Mouse (Mus musculus): Measurements from ENCODE around the gene Gpr108. TPM values are rescaled to one million over a fixed set of nuclear protein-coding genes. Genes with fewer than 3 reads are reported as not detected.
"Not testable (repeated sequence)": the region's sequence is repeated elsewhere in the genome, so short reads cannot be mapped to it uniquely, and the experiment has no call there.

Gene Gpr108
- polyA plus RNA-seq, 1 experiment from 2014 or later, result 37.3 TPM

DNA sequence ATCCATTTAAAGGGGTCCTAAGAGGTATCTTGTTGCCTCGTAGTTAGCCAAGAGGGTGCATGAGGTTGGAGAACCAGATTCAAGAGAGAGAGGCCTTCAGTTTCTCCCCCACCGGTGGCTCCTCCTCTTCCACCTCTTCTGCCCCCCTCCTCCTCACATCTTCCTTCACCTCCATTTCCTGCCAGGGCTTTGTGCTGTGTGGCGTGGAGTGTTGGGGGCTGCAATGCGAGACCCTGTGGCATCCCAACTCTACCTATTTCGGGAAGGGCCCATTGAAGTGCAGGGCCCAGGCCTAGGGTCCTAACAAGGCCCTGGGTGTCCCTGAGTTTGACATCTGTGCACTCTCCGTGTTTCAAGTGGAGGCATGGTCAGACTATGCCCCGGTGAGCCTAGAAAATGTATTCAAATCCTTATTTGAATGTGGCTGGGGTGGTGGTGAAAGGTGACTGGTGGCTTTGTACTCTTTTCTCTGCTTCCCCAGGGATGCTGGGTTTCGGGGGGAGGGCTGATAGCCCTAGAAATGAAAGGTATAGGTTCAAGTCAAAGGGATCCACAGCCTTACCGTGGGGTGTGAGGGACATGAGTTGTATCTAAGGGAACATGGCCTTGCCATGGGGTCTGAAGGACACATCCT is 31.5 kb upstream of the Gpr108 start:
- Histone ChIP-seq H3K27ac (no peak overlapping the region), H3K9me3 (no peaks in the 10 kb centered on the region), H3K9ac (no peak overlapping the region), H3K4me1 (peaks cover 15% of the 10 kb centered on the region), H3K4me2 (no peak overlapping the region), H3K36me3 (no peaks in the 10 kb centered on the region), H3K4me3 (peak overlapping the region; percentile 5; the same call in 1 of the 2 replicates), H3K27me3 (no peaks in the 10 kb centered on the region)
- ATAC-seq (ENCODE audit: borderline replicate concordance, extremely low read depth, low FRiP score, low TSS enrichment), result no peak
- WGBS, result 55% methylated on average over 9 of the region's 9 CpGs

GRCm38 (mm10) chr17:57278943-57279590 is 30.8 kb upstream of the Gpr108 start, which contains the start of gene Vav1:
Gene Vav1, plus strand, starts transcription at chr17:57279100.
- Histone ChIP-seq H3K9me3 (no peaks in the 10 kb centered on the region), H3K9ac (no peak within 1 kb of the TSS), H3K36me3 (no peaks in the 10 kb centered on the region), H3K4me3 (peak within 1 kb of the TSS; percentile 13), H3K4me2 (no peak within 1 kb of the TSS), H3K27me3 (no peaks in the 10 kb centered on the region), H3K4me1 (peaks cover 18% of the 10 kb centered on the region), H3K27ac (no peak within 1 kb of the TSS)
- 50% methylated on average over 24 of the region's 26 CpGs for WGBS
- no peak for ATAC-seq (ENCODE audit: borderline replicate concordance, extremely low read depth, low FRiP score, low TSS enrichment)

DNA sequence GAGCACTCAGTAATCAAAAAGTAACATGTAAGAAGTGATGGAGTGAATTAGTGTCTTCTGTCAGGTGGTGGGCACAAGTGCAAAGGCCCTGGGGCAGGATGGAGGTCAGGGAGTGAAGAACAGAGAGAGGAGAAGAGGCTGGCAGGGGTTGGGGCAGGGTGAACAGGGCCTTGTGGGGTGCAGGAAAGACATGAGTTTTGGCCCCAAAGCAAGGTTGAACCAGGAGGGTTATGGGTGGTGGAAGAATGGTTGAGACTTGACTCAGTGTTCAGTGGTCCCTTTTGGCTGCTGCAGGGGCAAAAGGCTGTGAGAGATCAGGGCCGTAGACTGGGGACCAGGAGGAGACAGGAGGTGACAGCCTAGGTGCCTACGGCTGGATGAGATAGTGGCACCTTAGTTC is 30.3 kb upstream of the Gpr108 start:
- H3K36me3 ChIP-seq, result no peaks in the 10 kb centered on the region
- no peak overlapping the region for H3K9ac ChIP-seq
- WGBS, result 68% methylated on average over 2 of the region's 2 CpGs
- H3K4me3 ChIP-seq, result no peak overlapping the region
- H3K27me3 ChIP-seq, result no peaks in the 10 kb centered on the region
- H3K9me3 ChIP-seq, result no peaks in the 10 kb centered on the region
- H3K4me1 ChIP-seq, result peaks cover 18% of the 10 kb centered on the region
- H3K27ac ChIP-seq, result no peak overlapping the region
- H3K4me2 ChIP-seq, result no peak overlapping the region
- no peak for ATAC-seq (ENCODE audit: borderline replicate concordance, extremely low read depth, low FRiP score, low TSS enrichment)

- H3K9me3 ChIP-seq; ATAC-seq (ENCODE audit: borderline replicate concordance, extremely low read depth, low FRiP score, low TSS enrichment); H3K27me3 ChIP-seq; H3K9ac ChIP-seq; H3K4me2 ChIP-seq; H3K36me3 ChIP-seq; H3K4me3 ChIP-seq; H3K27ac ChIP-seq: not testable (repeated sequence)
- 71% methylated on average over 4 of the region's 5 CpGs for WGBS
- H3K4me1 ChIP-seq, result peaks cover 18% of the 10 kb centered on the region
Measured at GRCm38 (mm10) chr17:57277598-57278261, 29.5 kb upstream of the Gpr108 start.

- H3K27me3 ChIP-seq, result no peaks in the 10 kb centered on the region
- peak overlapping the region; percentile 87 for H3K4me2 ChIP-seq
- H3K4me1 ChIP-seq, result peaks cover 18% of the 10 kb centered on the region
- H3K9me3 ChIP-seq, result no peaks in the 10 kb centered on the region
- no peak for ATAC-seq (ENCODE audit: borderline replicate concordance, extremely low read depth, low FRiP score, low TSS enrichment)
- H3K9ac ChIP-seq, result peak overlapping the region; percentile 39
- H3K36me3 ChIP-seq, result no peaks in the 10 kb centered on the region
- H3K27ac ChIP-seq, result no peak overlapping the region; the same call in 1 of the 2 replicates
- H3K4me3 ChIP-seq, result peak overlapping the region; percentile 49
- under 1% methylated on average over 20 of the region's 20 CpGs for WGBS
Measured at GRCm38 (mm10) chr17:57276634-57277121, 28.4 kb upstream of the Gpr108 start.

DNA sequence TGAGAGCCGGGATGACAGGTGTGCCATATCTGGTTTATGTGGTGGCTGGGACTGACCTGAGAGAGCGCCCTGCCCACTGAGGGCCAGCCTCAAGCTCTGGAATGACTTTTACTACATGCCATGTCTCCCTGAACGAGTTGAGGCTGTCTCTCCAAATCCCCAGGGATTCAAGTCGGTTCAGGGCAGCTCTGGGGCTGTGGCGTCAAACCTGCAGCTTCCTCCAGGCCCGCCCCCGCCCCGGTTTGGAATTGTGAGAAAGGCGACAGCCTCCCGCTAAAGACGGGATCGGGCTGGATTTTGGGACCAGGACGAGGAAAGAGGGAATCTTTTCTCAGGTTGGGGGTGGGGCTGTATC is 27.7 kb upstream of the Gpr108 start:
- Histone ChIP-seq H3K27ac (no peak overlapping the region), H3K4me2 (peak overlapping the region; percentile 87), H3K9me3 (no peaks in the 10 kb centered on the region), H3K4me1 (peaks cover 18% of the 10 kb centered on the region), H3K27me3 (no peaks in the 10 kb centered on the region), H3K4me3 (peak overlapping the region; percentile 49), H3K36me3 (no peaks in the 10 kb centered on the region), H3K9ac (peak overlapping the region; percentile 37)
- peak; percentile 13 for ATAC-seq (ENCODE audit: borderline replicate concordance, extremely low read depth, low FRiP score, low TSS enrichment)
- 2% methylated on average over 13 of the region's 13 CpGs for WGBS

- Histone ChIP-seq H3K36me3 (no peaks in the 10 kb centered on the region), H3K27me3 (no peaks in the 10 kb centered on the region), H3K27ac (peak overlapping the region; percentile 8; the same call in 1 of the 2 replicates), H3K9me3 (no peaks in the 10 kb centered on the region), H3K4me2 (peak overlapping the region; percentile 87), H3K4me3 (peak overlapping the region; percentile 49), H3K4me1 (peaks cover 18% of the 10 kb centered on the region), H3K9ac (peak overlapping the region; percentile 37)
- WGBS, result under 1% methylated on average over 53 of the region's 53 CpGs
- peak; percentile 86 for ATAC-seq (ENCODE audit: borderline replicate concordance, extremely low read depth, low FRiP score, low TSS enrichment)
Measured at GRCm38 (mm10) chr17:57275111-57275996, 27.1 kb upstream of the Gpr108 start.

DNA sequence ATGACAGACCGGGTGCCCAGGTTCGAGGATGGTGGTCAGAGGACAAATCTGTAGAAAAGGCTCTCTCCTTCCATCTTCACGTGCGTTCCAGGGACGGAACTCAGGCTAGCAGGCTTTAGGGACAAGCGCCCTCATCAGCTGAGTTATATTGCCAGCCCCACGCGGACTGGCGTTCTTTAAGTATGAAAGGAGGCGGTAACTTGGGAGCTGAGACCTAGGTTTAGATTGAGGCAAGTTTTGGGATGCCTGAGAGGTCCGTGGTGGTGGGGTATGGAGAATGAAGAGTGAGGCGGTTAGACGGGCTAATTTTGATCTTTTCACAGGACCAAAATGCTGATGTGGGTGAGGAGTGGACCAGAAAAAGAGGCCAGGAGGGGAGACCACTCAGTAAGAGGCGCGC is 26.4 kb upstream of the Gpr108 start:
- peak overlapping the region; percentile 8; the same call in 1 of the 2 replicates for H3K27ac ChIP-seq
- H3K27me3 ChIP-seq, result no peaks in the 10 kb centered on the region
- no peak for ATAC-seq (ENCODE audit: borderline replicate concordance, extremely low read depth, low FRiP score, low TSS enrichment)

GRCm38 (mm10) chr17:57273846-57274245 is 25.6 kb upstream of the Gpr108 start:
- 27% methylated on average over 7 of the region's 7 CpGs for WGBS
- no peaks in the 10 kb centered on the region for H3K27me3 ChIP-seq

More for the DNA sequence above, 26.4 kb upstream of the Gpr108 start:
- H3K9ac ChIP-seq, result peak overlapping the region; percentile 37
- no peaks in the 10 kb centered on the region for H3K9me3 ChIP-seq
- peak overlapping the region; percentile 49 for H3K4me3 ChIP-seq
- H3K4me1 ChIP-seq, result peaks cover 18% of the 10 kb centered on the region
- H3K4me2 ChIP-seq, result peak overlapping the region; percentile 87
- H3K36me3 ChIP-seq, result no peaks in the 10 kb centered on the region
- 5% methylated on average over 15 of the region's 15 CpGs for WGBS

GRCm38 (mm10) chr17:57271301-57271700 is 23.1 kb upstream of the Gpr108 start:
- no peaks in the 10 kb centered on the region for H3K9me3 ChIP-seq
- H3K4me1 ChIP-seq, result peaks cover 13% of the 10 kb centered on the region

More at GRCm38 (mm10) chr17:57273846-57274245, 25.6 kb upstream of the Gpr108 start:
- Histone ChIP-seq H3K9ac (no peak overlapping the region), H3K4me3 (0 out of 2 replicates have a peak overlapping the region, but pooled peaks have one; percentile 49), H3K27ac (no peak overlapping the region), H3K36me3 (no peaks in the 10 kb centered on the region), H3K4me1 (peaks cover 18% of the 10 kb centered on the region), H3K4me2 (peak overlapping the region; percentile 87; the same call in 1 of the 2 replicates), H3K9me3 (no peaks in the 10 kb centered on the region)
- ATAC-seq (ENCODE audit: borderline replicate concordance, extremely low read depth, low FRiP score, low TSS enrichment), result no peak

DNA sequence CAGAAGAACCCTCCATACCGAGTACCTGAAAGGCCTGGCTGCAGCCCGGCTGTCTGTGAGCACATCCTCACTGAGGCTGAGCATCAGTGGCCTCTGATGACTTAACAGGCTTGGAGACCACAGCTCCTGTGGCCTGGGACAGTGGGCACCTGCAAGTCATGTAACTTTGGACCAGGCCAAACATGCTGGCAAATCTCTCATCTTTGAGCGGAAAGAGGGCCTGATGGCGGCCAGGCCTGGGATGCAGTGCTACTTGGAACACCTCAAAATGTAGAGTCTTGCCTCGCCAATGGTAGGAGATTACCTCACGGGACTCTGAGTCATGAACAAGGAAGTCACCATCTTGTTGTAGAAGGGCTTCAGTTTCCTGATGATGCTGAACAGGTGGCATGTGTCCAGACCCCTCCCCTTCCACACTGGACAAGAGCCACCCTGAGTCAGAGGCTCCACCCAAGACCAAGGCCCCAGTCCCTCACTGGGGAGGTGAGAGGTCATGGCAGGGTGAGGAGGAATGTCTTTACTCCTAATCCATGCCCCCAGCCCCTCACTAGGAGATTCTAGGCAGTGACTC is 19.4 kb upstream of the Gpr108 start:
- H3K4me1 ChIP-seq, result peaks cover 8% of the 10 kb centered on the region; the same call in 1 of the 2 replicates
- no peak overlapping the region for H3K4me3 ChIP-seq
- WGBS, result 86% methylated on average over 6 of the region's 6 CpGs
- no peaks in the 10 kb centered on the region for H3K9me3 ChIP-seq
- no peak overlapping the region for H3K27ac ChIP-seq
- H3K9ac ChIP-seq, result no peak overlapping the region
- peaks cover 10% of the 10 kb centered on the region for H3K36me3 ChIP-seq
- H3K27me3 ChIP-seq, result no peaks in the 10 kb centered on the region
- H3K4me2 ChIP-seq, result no peak overlapping the region
- ATAC-seq (ENCODE audit: borderline replicate concordance, extremely low read depth, low FRiP score, low TSS enrichment), result no peak

More at GRCm38 (mm10) chr17:57271301-57271700, 23.1 kb upstream of the Gpr108 start:
- H3K4me3 ChIP-seq, result no peak overlapping the region
- H3K27ac ChIP-seq, result no peak overlapping the region
- no peak overlapping the region for H3K4me2 ChIP-seq
- no peaks in the 10 kb centered on the region for H3K27me3 ChIP-seq
- ATAC-seq (ENCODE audit: borderline replicate concordance, extremely low read depth, low FRiP score, low TSS enrichment), result no peak
- WGBS, result 48% methylated on average over 8 of the region's 9 CpGs
- H3K36me3 ChIP-seq, result no peaks in the 10 kb centered on the region
- H3K9ac ChIP-seq, result no peak overlapping the region
